Mouse (Mus musculus) retina, postnatal 7 days (tissue): Measurements from ENCODE around the gene Sorbs2.

Experiments
- DNase-seq: peaks from one replicate; pipeline ENCODE4 v3.0.0-alpha.2; 2012; ENCODE audit warnings: low read depth, low spot score

Gene Sorbs2

DNA sequence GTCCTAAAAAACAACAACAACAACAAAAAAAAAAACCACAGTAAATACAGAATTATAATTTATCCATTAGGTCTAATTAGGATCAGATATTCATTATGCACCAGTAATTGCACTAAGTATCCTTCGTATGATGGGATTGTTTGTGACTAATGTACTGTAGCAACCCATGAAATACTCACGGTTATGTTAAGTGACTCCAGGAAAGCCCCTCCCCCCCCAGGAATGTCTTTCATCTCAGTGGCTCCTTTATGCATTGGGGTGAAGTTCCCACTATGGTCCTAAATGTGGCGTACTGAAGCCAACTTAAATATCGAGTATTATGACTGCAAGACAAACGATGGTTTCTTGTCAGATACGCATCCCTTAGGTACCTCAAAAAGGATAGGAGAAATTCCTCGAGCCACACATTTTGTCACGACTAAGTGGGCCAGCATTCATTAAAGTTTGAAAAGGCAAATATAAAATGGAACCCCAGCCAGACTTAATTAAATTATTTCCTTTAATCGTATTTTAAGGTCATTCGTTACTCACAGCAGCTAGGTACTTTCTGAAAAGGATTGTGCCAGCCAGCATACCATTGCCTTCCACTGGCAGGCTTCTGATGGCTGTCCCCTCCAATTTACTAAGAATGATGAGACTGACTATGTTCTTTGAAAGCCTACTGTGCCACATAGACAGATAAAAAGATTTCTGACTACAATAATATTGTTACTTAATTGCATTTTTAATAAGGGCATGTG lies 169.7 kb downstream of the Sorbs2 start:
- peak; percentile 16 for DNase-seq

DNA sequence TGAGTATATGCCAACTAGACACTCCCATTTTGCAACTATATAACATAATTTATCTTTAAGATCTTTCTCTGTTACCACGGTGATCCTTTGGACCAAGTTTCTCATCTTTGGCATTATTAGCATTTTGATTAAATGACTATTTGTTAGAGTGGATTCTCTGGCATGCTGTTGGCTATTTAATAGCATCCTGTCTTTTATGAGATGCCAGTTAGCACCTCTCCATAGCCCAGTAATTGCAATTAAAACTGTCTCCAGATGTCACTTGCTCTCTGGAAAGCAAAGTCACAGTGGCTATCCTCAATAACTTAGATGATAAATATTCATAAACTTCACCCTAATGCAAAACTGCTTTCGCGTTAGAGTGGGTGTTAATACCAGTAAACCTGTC lies 170.3 kb downstream of the Sorbs2 start:
- DNase-seq, result no peak

DNA sequence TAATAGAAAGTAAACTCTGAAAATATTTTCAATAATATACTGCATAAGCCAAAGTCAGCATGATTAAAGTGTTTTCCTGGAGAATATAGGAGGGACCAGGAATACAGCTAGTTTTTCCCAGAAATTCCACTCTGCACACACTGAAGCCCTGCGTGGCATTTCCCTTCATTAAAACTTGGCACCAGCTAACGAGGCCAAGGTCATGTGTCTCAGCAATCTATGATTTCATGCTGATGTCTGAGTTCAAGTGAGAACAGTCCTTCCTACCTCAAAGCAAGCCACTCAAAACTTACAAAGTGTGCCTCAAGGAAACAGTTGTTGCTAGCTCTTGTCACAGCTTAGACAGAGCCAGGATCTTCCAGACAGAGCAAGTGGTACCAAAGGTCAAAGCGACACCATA lies 173.6 kb downstream of the Sorbs2 start:
- no peak for DNase-seq

DNA sequence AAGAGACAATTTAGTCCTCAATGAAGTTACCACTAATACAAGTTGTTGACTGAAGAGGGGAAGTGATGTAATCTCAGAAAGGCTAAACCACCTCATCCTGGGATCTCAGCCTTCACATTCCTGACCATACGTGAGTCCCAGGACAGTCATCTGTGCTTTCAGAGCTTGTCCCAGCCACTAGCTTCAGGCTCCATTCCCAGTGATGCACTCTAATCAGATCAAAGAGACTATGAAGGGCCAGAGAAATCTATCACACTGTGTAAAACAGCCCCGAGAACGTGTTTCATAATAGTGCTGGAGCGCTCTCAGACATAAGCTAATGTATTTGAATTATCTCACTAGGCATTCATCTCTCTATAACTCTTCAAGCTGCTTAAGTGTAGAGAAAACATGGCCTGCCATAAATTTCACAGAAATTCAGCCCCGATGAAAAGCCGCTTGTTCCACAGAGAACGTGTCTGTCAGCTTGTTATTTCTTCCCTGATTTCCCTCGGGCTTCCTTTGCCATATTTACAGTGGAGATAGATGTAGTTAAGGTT lies 175.3 kb downstream of the Sorbs2 start:
- DNase-seq, result no peak

DNA sequence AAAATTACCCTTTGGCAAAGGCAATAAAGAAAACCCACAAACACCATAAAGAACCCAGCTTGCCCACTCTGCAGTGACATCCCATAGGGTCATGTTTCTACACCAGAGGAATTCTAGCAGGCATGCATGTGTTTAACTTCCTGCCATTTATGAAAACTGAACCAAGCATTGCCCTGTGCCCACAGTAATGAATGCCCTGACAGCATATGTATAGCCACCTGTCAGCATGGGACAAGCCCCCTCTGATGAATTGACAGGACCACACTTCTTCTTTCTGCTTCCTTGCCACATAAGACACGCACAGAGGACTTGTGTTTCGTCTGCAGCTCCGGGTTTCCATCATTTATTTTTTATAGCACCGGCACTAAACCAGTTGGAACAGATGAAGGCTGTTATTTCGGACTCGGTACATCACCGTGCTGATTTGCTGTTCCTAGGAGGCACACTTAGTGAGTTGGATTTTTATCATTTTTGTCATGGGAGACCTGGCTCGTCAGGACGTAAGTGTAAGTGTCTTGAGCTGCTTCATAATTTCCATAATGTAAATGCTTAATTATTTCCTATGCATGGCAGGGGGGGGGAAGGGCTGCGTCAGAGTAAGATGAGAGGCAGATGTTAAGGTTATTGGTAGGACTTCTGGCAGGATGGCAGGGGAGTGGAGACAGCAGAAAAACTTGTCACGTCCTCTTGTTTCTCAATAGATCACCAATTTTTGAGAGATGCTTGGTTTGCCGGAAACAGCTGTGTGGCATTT lies 180.5 kb downstream of the Sorbs2 start:
- DNase-seq, result no peak

DNA sequence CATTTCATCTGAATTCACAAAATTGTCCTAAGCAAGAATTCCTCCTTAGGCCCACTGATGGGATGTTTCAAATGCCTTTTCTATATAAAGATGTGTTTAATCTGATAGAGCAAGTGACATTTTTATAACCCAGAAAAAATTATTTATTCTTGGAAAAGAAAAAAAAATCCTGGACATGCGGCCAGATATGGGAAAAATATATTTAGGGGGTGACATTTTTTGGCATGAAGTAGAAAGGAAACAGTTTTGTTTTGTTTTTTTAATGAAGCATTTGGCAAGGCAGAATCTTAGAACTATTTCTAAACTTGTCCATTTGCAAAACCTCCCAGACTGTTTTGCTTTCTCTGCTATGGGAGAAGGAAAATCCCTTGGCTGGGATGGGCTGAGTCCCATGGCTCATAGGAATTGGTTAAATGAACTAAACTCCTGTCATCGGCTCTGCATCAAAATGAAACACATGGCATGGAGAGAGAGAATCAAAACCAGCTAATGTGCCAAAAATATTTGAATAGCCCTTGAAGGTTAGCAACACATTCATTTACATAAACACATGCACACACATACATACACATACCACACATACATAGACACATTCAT lies 182.1 kb downstream of the Sorbs2 start:
- no peak for DNase-seq

DNA sequence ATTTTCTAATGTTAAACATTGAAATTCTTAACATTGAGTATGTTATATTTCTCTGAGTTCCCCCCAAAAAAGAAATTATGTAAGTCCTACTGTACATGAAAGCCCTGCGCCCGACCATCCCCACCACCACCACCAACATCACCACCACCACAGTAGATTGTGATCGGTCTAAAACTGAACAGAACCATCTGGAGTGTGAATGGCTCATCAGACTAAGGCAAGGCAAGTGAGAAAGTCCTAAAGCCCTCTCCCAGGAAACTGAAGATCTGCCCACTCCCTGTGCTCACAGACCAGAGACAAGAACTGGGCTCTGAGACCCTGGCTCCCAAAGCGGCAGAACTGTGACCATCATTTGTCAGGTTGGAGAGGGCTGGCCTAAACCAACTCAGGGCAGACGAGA lies 192.5 kb downstream of the Sorbs2 start:
- DNase-seq, result no peak

DNA sequence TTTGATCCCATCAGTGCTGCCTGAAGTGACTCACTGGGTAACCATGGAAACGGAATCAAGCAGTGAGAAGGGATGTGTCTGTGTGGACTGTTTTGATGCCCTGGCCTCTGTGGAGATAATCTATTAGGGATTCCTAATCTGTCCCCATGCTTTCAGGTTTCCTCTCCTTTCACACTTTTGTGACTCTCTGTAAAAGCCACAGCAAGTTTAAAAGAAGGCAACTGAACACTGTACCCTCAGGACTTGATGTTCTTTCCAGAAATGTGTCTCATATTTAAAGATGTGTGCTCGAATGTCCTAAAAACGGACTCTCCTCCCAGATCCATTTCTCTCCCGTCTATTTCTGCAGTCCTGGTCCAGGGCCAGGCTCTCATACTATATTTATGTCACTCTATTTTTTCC lies 196.1 kb downstream of the Sorbs2 start:
- no peak for DNase-seq

DNA sequence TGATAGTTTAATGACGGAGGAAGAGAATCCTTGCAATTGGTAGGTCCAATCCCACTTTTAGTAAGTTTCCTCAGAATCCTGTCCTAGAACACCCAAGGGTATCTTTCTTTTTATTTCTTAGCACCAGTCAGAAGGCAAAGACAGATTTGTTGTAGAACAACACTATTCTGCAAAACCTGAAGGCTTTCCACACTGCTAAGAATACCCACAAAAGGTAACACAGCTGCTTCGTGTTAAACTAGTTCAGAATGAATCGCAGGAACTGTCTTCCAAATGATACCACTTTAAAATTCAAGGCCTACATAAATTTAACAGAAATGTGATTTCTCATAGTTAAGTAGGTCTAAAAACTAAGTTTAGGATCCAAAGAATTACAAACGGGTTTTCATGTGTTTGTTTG lies 201.5 kb downstream of the Sorbs2 start:
- no peak for DNase-seq

DNA sequence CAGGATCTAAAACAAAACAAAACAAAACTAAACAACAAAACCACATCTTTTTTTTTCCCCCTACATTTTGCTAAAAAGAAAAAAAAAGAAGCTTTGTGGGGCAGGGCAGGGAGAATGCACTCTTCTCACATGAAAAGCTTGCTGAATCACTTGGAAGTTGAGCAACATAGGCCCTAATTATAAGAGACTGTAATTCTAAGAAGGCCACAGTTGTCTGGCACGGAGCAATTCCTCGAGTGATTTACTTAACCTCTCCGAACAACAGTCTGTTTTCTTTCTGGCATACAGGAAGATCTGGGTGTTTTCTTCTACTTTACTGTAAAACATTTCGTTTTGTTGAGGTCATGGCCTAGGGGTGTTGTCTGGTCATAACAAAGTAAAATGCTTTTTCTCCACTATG lies 202.1 kb downstream of the Sorbs2 start:
- DNase-seq, result no peak

DNA sequence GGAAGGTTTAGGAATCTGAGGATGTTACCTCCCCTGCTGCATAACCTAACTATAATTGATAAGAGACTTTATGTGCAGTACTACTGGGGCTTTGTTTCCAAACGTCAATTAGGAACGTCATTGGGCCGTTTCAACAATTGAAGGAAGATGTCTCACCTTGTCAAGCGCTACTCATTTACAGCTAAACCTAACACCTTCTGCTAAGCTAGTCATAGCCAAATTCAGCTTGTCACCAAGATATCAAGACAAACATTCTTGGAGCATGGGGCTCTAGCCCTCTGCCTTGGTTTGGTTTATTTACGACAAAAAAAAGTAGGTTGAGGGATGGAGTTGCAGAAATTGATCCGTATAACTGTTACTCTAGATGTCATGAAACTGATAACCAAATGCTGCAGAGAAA lies 205.0 kb downstream of the Sorbs2 start:
- no peak for DNase-seq

DNA sequence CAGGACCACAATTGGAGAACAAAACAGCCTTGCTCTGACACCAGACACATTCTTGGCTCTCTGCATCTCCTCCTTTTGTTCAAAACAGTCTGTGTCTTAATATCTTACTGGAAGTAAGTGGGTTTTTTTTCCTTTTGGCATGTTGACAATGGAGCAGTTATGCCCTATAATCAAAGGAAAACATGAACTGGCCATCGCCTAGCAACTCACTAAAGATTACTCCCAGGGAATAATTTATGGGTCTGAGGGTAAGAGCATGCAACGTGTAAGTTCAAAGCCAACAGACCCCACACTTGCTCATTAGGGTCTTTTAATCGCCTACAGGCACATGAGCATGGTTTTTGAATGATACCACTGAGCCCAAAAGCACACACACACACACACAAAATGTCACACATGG lies 207.2 kb downstream of the Sorbs2 start:
- DNase-seq, result no peak

DNA sequence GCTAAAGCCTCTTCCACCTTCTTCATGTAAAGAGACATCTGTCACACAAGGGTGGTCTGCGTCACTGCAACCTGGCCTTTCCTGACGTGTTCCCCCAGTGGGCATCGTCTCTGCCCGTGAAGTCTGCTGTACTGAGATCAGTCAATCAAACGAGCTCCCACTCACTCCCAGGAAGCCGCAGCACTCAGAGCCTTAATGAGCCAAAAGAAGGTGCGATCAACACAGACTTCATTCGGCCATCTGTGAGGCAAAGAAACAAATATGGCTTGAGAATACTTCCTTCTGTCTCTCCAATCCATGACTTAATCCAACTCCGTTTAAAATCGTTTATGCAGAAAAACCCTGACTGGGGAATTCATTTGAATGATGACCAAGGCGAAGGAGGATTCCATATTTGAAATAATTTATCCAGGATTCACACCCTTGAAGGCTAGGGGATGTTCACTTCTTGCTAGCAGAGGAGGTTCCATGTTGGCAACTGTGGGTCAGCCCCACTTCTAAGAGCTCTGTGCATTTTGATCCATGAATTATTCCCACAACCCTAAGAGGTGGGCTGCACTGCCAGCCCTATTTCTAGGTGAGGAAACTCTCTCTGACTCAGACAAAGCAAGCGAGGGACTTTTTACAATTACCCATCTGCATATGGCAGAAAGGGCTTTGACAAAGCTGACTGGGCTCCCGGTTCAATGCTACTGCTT lies 207.9 kb downstream of the Sorbs2 start:
- DNase-seq, result no peak

DNA sequence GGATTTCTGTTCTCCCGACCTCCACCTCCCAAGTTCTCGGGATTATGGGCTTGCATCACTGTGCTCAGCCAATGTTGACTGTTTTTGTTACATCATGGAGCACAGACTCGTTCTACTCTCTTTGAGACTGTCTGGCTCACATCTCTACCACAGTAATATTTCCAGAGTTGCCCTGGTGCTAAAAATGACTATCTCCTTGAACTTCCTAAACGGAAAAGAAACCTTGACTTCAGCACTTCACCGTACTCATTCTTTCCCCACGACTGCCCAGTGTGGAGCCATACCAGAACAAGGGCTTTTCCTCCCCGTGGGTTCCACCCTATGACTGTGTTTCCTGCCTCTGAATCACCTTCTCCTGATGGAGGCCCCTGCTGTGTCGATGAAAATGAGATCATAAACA lies 212.2 kb downstream of the Sorbs2 start:
- DNase-seq, result no peak

DNA sequence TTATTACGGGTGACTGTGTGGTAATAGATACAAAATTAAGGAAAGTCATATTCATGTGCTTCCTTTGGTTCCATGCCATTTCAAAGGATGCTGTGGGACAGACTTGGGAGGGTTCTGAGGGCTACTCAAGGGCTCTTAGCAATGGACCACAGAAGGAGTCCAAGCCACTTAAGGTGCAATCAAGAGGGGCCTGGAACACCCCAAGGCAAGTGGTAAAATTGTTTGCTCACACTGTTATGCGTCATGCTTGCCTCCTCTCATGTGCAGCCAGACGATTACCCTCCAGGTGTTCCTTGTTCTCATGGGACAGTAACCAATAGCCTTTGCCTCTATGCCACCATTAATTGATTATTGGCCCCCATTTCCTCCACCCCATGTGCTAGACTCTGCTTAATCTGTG lies 216.6 kb downstream of the Sorbs2 start:
- DNase-seq, result no peak

DNA sequence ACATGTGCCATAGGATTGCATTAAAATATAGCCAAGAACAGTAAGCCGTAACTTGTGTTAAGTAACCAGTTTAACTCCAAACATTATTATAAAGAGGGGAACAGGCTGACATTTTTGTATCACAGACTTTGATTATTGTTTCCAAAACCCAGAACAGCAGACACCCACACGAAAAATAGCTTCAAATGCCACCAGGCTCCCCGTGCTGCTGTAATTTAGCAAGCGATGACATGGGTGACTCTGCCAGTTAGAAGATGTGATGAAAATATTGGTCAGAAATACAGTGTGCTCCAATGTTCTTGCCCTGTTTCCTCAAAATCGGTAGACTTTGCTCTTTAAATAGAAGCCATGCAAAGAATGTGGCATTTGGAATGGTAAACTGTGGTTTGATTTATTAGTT lies 217.7 kb downstream of the Sorbs2 start:
- no peak for DNase-seq

DNA sequence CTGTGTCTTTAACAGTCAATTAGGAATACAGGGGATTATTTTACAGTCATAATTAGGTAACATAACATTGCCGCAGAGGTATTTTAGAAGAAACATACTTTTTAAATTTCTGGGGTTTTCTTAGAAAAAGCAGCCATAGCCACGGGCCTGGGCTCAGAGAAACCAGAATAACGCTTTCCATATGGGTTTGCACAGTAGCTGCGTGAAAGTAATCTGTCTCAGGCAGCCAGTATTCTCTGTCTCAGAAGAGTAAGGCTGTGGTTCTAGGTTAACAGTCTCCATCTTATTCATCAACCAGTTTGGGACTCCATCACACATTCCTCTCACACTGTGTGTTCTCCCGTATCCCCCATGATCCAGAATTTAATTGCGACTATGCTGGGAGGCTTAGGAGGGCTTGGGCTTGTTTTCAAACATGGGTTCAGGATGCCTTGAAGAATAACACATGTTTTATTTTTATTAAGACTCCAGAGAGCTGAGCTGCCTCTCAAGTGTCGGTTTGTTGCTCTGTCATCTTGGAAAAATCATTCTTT lies 222.3 kb downstream of the Sorbs2 start:
- DNase-seq, result no peak

DNA sequence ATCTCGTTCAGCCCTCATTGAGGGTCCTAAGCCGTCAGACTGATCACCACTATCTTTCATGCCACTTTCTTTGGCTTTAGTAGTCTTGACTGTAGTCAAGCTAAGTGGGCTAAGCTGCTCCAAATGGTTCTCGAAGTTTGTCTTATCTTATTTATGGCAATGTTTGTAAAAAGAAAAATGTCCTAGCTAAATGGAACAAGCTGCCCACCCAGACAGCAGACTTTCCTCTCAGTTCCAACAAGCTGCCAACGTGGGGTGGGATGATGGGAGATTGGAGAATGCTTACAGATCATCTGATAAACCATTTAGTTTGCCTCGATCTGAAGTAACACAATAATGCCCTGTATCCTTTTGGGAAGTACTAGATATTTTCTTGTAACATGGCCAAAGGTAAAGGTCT lies 223.2 kb downstream of the Sorbs2 start:
- DNase-seq, result no peak

DNA sequence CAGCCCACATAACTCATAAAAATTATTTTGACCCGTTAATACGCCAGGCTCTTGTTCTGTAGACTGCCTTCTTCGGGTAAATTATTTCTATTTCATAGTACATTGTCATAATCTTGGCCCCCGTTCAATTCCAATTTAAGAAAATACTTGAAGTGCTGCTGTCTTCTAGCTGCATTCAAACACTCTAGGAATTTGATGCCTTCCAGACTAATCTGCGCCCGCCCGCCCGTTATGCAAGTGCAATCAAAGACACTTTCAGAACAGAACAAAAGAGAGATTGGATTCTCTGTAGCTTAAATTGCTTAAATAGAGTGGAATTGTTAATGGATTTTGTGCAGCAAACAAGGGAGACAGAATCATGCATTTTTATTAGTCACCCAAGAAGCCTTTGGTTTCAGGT lies 226.5 kb downstream of the Sorbs2 start:
- no peak for DNase-seq

DNA sequence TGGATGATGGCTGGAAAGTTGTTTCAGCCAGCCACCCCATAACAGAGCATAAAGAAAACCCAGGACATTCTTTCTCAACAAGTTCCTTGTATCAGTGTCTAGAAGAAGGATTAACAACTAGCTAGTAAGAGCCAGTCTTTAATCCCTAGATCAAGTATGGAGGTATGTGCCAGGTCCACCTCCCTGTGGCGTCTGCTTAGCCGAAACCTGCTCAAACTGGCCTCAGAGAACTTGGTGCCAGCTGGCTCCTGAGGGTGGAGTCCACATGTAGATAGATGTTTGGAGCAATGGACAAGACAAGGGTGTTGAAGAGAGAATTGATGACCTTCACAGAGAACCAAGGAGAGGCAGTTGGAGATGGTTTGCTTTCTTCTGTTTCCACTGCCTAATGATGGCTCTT lies 229.7 kb downstream of the Sorbs2 start:
- no peak for DNase-seq

DNA sequence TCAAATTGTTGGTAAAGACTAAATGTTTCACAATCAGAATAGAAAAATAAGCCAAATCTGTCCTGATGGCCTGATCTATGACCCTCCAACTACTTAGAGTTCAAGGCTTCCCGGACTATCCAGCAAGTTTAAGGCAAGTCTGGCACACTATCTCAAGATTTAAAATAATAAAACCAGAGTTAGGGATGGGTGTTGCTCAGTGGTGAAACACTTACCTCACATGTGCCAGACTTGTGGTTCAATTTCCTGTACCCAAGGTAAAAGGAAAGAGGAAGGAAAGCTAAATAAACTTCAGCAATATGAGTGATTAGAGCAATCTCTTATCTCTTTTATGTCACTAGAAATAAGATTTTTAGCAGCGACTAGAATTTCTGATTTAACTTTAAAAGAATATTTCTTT lies 235.7 kb downstream of the Sorbs2 start:
- DNase-seq, result no peak

DNA sequence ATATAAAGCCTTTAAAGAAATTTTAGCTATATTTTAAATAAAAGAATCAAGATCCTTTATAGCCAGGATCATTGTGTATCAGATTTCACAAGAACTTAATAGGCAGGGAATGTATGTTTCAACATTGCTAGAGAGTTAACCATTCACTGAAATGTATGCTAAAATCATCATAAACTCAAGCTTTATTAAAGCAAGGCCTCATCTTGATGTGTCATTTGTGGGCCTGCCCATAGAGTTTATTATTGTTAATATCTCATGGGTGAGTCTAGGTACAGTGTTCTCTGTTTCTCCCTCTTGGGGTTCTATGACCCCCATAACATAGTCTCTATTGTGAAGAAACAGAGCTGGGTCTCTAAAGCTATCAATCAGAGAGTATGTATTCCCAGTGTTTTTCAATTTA lies 236.2 kb downstream of the Sorbs2 start:
- DNase-seq, result no peak
